Mouse (Mus musculus): ENCODE results near the gene Pef1. TPM values are rescaled to one million over a fixed set of nuclear protein-coding genes. Genes with fewer than 3 reads are reported as not detected.

The Pef1 gene
- total RNA-seq, 1 experiment, result 36.2 TPM

DNA sequence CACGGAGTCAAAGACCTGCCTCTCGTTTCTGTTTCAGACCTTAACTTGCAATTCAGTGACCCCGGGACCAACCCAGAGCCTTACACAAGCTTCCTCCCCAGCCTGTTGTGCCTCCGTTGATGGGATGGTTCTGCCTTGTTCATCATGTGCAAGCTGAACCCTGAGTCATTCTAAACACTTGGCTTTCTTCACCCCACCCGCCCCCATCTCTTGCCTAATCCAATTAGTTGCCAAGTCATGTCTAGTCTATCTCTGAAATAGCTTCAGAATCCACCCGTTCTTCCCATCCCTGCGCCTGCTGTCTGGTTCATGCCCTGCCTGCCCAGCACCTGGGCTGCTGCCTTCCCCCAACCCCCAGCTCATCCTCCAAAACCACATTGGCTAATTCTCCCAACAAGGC is 9.9 kb downstream of the Pef1 start:
- Histone ChIP-seq H3K9me3 (ENCODE audit: control insufficient read depth, insufficient read depth, low read depth, low read length) (no peaks in the 10 kb centered on the region), H3K27ac (ENCODE audit: insufficient read depth, low read depth, low read length, poor library complexity, severe bottlenecking) (no peak overlapping the region), H3K9ac (ENCODE audit: insufficient read depth, low read depth, low read length, poor library complexity, severe bottlenecking) (no peak overlapping the region), H3K36me3 (ENCODE audit: control insufficient read depth, insufficient read depth, low read length, poor library complexity, severe bottlenecking) (no peaks in the 10 kb centered on the region), H3K4me3 (ENCODE audit: insufficient read depth in 1 of 2, low read depth in 1 of 2, low read length in 2 of 2, poor library complexity in 1 of 2, severe bottlenecking in 1 of 2) (no peak overlapping the region), H3K4me1 (ENCODE audit: control insufficient read depth in 2 of 2, insufficient read depth in 2 of 2, low read length in 2 of 2, poor library complexity in 1 of 2) (peaks cover 0 to 2% of the 10 kb centered on the region in 2 experiments; a peak in 1 of 4 replicates)
- TF ChIP-seq CHD2 (IDR thresholded peaks at IDR 0.05; ENCODE audit: low read depth, low read length), result no peak
- no peak for TF ChIP-seq MAFK (IDR thresholded peaks at IDR 0.05; ENCODE audit: insufficient read depth, low read depth, low read length)
- no peak for TF ChIP-seq ZC3H11A (IDR thresholded peaks at IDR 0.05; ENCODE audit: borderline replicate concordance, low read depth, low read length)
- no peak for TF ChIP-seq ZNF384 (IDR thresholded peaks at IDR 0.05; ENCODE audit: low read depth, low read length)
- TF ChIP-seq HCFC1 (IDR thresholded peaks at IDR 0.05; ENCODE audit: borderline replicate concordance, insufficient read depth, low read length), result no peak
- in situ Hi-C loops (cut with MboI; ENCODE audit: low sequenced_read_pairs in 2 of 2, unreplicated experiment in 2 of 2), result no loop called here
- no peak for DNase-seq (ENCODE audit: low read depth, low spot score)

GRCm38 (mm10) chr4:130112732-130113131 is 10.4 kb downstream of the Pef1 start:
- Histone ChIP-seq H3K4me1 (ENCODE audit: control insufficient read depth in 2 of 2, insufficient read depth in 2 of 2, low read length in 2 of 2, poor library complexity in 1 of 2) (peaks cover 0 to 2% of the 10 kb centered on the region in 2 experiments; a peak in 1 of 4 replicates), H3K4me3 (ENCODE audit: insufficient read depth in 1 of 2, low read depth in 1 of 2, low read length in 2 of 2, poor library complexity in 1 of 2, severe bottlenecking in 1 of 2) (no peak overlapping the region), H3K27ac (ENCODE audit: insufficient read depth, low read depth, low read length, poor library complexity, severe bottlenecking) (no peak overlapping the region), H3K36me3 (ENCODE audit: control insufficient read depth, insufficient read depth, low read length, poor library complexity, severe bottlenecking) (no peaks in the 10 kb centered on the region), H3K9me3 (ENCODE audit: control insufficient read depth, insufficient read depth, low read depth, low read length) (0 out of 2 replicates have a peak, but pooled peaks cover 1% of the 10 kb centered on the region), H3K9ac (ENCODE audit: insufficient read depth, low read depth, low read length, poor library complexity, severe bottlenecking) (no peak overlapping the region)
- in situ Hi-C loops (cut with MboI; ENCODE audit: low sequenced_read_pairs in 2 of 2, unreplicated experiment in 2 of 2), result no loop called here
- no peak for DNase-seq (ENCODE audit: low read depth, low spot score)
- TF ChIP-seq HCFC1 (IDR thresholded peaks at IDR 0.05; ENCODE audit: borderline replicate concordance, insufficient read depth, low read length) (no peak), MAFK (IDR thresholded peaks at IDR 0.05; ENCODE audit: insufficient read depth, low read depth, low read length) (no peak), ZNF384 (IDR thresholded peaks at IDR 0.05; ENCODE audit: low read depth, low read length) (no peak), ZC3H11A (IDR thresholded peaks at IDR 0.05; ENCODE audit: borderline replicate concordance, low read depth, low read length) (no peak), CHD2 (IDR thresholded peaks at IDR 0.05; ENCODE audit: low read depth, low read length) (no peak)

DNA sequence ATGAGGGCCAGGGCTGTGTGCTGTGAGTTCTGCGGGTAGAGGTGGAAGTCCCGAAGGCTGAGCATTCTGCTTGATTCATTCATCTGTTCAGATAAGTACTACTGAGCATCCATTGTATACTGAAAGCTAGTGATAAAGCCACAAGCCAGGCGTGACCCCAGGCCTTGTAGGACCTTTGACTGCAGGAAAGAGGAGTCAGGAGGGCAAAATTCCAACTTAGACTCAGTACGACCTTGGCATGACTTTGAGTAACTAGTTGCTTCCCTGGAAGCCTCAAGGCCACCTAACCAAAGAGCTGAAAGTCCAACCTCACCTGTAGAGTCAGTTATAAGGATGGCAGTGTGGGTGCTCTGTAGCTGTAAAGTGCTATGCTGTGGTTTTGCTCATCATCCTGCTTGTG is 18.4 kb downstream of the Pef1 start:
- H3K9ac ChIP-seq (ENCODE audit: insufficient read depth, low read depth, low read length, poor library complexity, severe bottlenecking), result no peak overlapping the region
- no peak overlapping the region for H3K27ac ChIP-seq (ENCODE audit: insufficient read depth, low read depth, low read length, poor library complexity, severe bottlenecking)
- in situ Hi-C loops (cut with MboI; ENCODE audit: low sequenced_read_pairs in 2 of 2, unreplicated experiment in 2 of 2), result no loop called here
- peaks cover 9% of the 10 kb centered on the region; the same call in 1 of the 2 replicates for H3K36me3 ChIP-seq (ENCODE audit: control insufficient read depth, insufficient read depth, low read length, poor library complexity, severe bottlenecking)
- TF ChIP-seq ZC3H11A (IDR thresholded peaks at IDR 0.05; ENCODE audit: borderline replicate concordance, low read depth, low read length) (no peak), CHD2 (IDR thresholded peaks at IDR 0.05; ENCODE audit: low read depth, low read length) (no peak), MAFK (IDR thresholded peaks at IDR 0.05; ENCODE audit: insufficient read depth, low read depth, low read length) (no peak), HCFC1 (IDR thresholded peaks at IDR 0.05; ENCODE audit: borderline replicate concordance, insufficient read depth, low read length) (no peak), ZNF384 (IDR thresholded peaks at IDR 0.05; ENCODE audit: low read depth, low read length) (no peak)
- DNase-seq (ENCODE audit: low read depth, low spot score), result no peak
- H3K4me1 ChIP-seq (ENCODE audit: control insufficient read depth in 2 of 2, insufficient read depth in 2 of 2, low read length in 2 of 2, poor library complexity in 1 of 2), result peaks cover 0 to 5% of the 10 kb centered on the region in 2 experiments; a peak in 2 of 4 replicates
- H3K9me3 ChIP-seq (ENCODE audit: control insufficient read depth, insufficient read depth, low read depth, low read length), result 0 out of 2 replicates have a peak, but pooled peaks cover 1% of the 10 kb centered on the region
- H3K4me3 ChIP-seq (ENCODE audit: insufficient read depth in 1 of 2, low read depth in 1 of 2, low read length in 2 of 2, poor library complexity in 1 of 2, severe bottlenecking in 1 of 2), result no peak overlapping the region

- H3K36me3 ChIP-seq (ENCODE audit: control insufficient read depth, insufficient read depth, low read length, poor library complexity, severe bottlenecking), result peaks cover 15% of the 10 kb centered on the region; the same call in 1 of the 2 replicates
- in situ Hi-C loops (cut with MboI; ENCODE audit: low sequenced_read_pairs in 2 of 2, unreplicated experiment in 2 of 2), result no loop called here
- no peak overlapping the region for H3K9ac ChIP-seq (ENCODE audit: insufficient read depth, low read depth, low read length, poor library complexity, severe bottlenecking)
- peaks cover 0 to 5% of the 10 kb centered on the region in 2 experiments; a peak in 2 of 4 replicates for H3K4me1 ChIP-seq (ENCODE audit: control insufficient read depth in 2 of 2, insufficient read depth in 2 of 2, low read length in 2 of 2, poor library complexity in 1 of 2)
- no peak for TF ChIP-seq ZNF384 (IDR thresholded peaks at IDR 0.05; ENCODE audit: low read depth, low read length)
- TF ChIP-seq HCFC1 (IDR thresholded peaks at IDR 0.05; ENCODE audit: borderline replicate concordance, insufficient read depth, low read length), result no peak
- no peak for TF ChIP-seq CHD2 (IDR thresholded peaks at IDR 0.05; ENCODE audit: low read depth, low read length)
- no peak for TF ChIP-seq ZC3H11A (IDR thresholded peaks at IDR 0.05; ENCODE audit: borderline replicate concordance, low read depth, low read length)
- TF ChIP-seq MAFK (IDR thresholded peaks at IDR 0.05; ENCODE audit: insufficient read depth, low read depth, low read length), result no peak
- DNase-seq (ENCODE audit: low read depth, low spot score), result no peak
- 0 out of 2 replicates have a peak, but pooled peaks cover 1% of the 10 kb centered on the region for H3K9me3 ChIP-seq (ENCODE audit: control insufficient read depth, insufficient read depth, low read depth, low read length)
- H3K27ac ChIP-seq (ENCODE audit: insufficient read depth, low read depth, low read length, poor library complexity, severe bottlenecking), result no peak overlapping the region
- no peak overlapping the region for H3K4me3 ChIP-seq (ENCODE audit: insufficient read depth in 1 of 2, low read depth in 1 of 2, low read length in 2 of 2, poor library complexity in 1 of 2, severe bottlenecking in 1 of 2)
Observed at GRCm38 (mm10) chr4:130121560-130121959, 19.2 kb downstream of the Pef1 start.
